Mouse (Mus musculus): ENCODE measurements around the gene Ttc7b.

DNA sequence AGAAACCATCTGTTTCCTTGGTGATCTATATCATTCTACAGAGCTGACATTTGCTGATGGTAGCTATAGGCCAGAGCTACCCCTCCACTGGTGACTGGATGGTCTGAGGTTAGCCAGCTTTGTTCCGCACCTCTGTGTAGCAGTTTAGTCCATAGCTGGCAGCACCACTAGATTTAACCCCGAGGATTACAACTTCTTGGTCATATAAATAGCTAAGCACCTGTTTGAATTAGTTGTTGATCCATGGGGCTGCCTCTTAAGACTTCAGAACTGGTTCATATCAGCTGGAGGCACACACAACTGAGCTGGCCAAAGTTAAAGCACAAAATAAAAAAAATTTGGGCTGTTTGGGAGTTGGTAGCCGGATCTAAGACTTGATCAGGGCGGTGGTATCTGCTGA, 12.6 kb upstream of the Ttc7b start:
- TF ChIP-seq USF1 (IDR thresholded peaks at IDR 0.05; ENCODE audit: low read depth) (no peak), POLR2A (IDR thresholded peaks at IDR 0.05; ENCODE audit: insufficient read length, low read depth) (no peak), TCF12 (IDR thresholded peaks at IDR 0.05; ENCODE audit: insufficient read depth, poor library complexity, severe bottlenecking) (no peak), TCF3 (IDR thresholded peaks at IDR 0.05; ENCODE audit: insufficient read length, low read depth) (no peak), MAX (IDR thresholded peaks at IDR 0.05; ENCODE audit: low read depth) (no peak), CEBPB (IDR thresholded peaks at IDR 0.05; ENCODE audit: insufficient read depth, poor library complexity, severe bottlenecking) (no peak)
